Mouse (Mus musculus) adipose tissue, adult 10 weeks (tissue): ENCODE measurements around the gene Scgb1b29. TPM values are rescaled to one million over a fixed set of nuclear protein-coding genes. Genes with fewer than 3 reads are reported as not detected.

ENCODE experiments used
- polyA plus RNA-seq: library from polyadenylated mRNA; stranded (reverse); fragments of 350-450 nt; fragmentation: Illumina TruSeq; extraction: RNeasy Lipid Tissue Mini Kit (QIAGEN cat#74804); gene quantifications from one replicate; pipeline ENCODE4 v1.2.3, GENCODE M21; 2014; ENCODE audit warnings: low read depth, low replicate concordance

The Scgb1b29 gene
- not detected for polyA plus RNA-seq

GRCm38 (mm10) chr7:32441241-32441640 is at the start of gene Scgb1b29:
Gene Scgb1b29, plus strand, starts transcription at chr7:32441541.

Other genes starting within 250 kb of the Scgb1b29 start
- gene Scgb2b11, start 230.4 kb upstream of the Scgb1b29 start, polyA plus RNA-seq, result not detected
- gene Scgb1b11, start 218.7 kb upstream of the Scgb1b29 start, polyA plus RNA-seq, result not detected
- gene Scgb2b12, start 114.3 kb upstream of the Scgb1b29 start, polyA plus RNA-seq, result not detected
- not detected for gene Scgb1b12, start 107.4 kb upstream of the Scgb1b29 start, polyA plus RNA-seq